ENCODE assay signal across 9 mouse cellular contexts in genomic region chr10:61370273-61370979, GRCm38 (mm10). TPM values are rescaled to one million over a fixed set of nuclear protein-coding genes. Genes with fewer than 3 reads are reported as not detected.
DNase-seq lines count a peak whose midpoint lies in the region; ATAC-seq and TF ChIP-seq lines count a peak whose summit lies in the region.
"Had no signal": no experiment of that assay in that cellular context is flagged by ENCODE, and none has a peak within 500 bp of the region (broad histone marks: within the 10 kb centered on the region; RNA-seq: fewer than 3 reads in every experiment).

No protein-coding gene starts in this region.

- no peak for DNase-seq in midbrain, postnatal 0 days (ENCODE audit: low spot score)
- DNase-seq in right cerebral cortex, postnatal 4 days: no peak
- no peak for DNase-seq in right cerebral cortex, adult 2 months (ENCODE audit: low spot score in 2 of 2)

- no peak overlapping the region for H3K4me2 ChIP-seq in midbrain, postnatal 0 days (ENCODE audit: low read depth, low read length, poor library complexity, severe bottlenecking)
- no peak overlapping the region for H3K4me2 ChIP-seq in midbrain, embryonic 16.5 days (ENCODE audit: low read length)
- H3K4me2 ChIP-seq in heart, embryonic 12.5 days: no peak overlapping the region
- H3K4me2 ChIP-seq in kidney, embryonic 16.5 days (replicated peaks; ENCODE audit: low read depth, low read length): no peak overlapping the region; the same call in 1 of the 2 replicates
- no peak overlapping the region for H3K4me2 ChIP-seq in neural tube, embryonic 12.5 days (replicated peaks)

- H3K27me3 ChIP-seq in midbrain, postnatal 0 days (ENCODE audit: insufficient read depth, low read length): no peaks in the 10 kb centered on the region
- H3K27me3 ChIP-seq in midbrain, embryonic 16.5 days (ENCODE audit: control insufficient read depth, insufficient read depth, low read depth, low read length): no peaks in the 10 kb centered on the region
- no peaks in the 10 kb centered on the region for H3K27me3 ChIP-seq in heart, embryonic 12.5 days (replicated peaks)
- no peaks in the 10 kb centered on the region for H3K27me3 ChIP-seq in kidney, embryonic 16.5 days (ENCODE audit: insufficient read depth, low read length)
- H3K27me3 ChIP-seq in neural tube, embryonic 12.5 days (replicated peaks): no peaks in the 10 kb centered on the region

- no peak for TF ChIP-seq CTCF in midbrain, postnatal 0 days (IDR thresholded peaks at IDR 0.05)

- no peak overlapping the region for H3K4me3 ChIP-seq in midbrain, postnatal 0 days (ENCODE audit: low read depth, low read length)
- no peak overlapping the region for H3K4me3 ChIP-seq in midbrain, embryonic 16.5 days (ENCODE audit: low read depth, low read length)
- H3K4me3 ChIP-seq in heart, embryonic 12.5 days: no peak overlapping the region
- H3K4me3 ChIP-seq in kidney, embryonic 16.5 days (ENCODE audit: low read length): no peak overlapping the region
- no peak overlapping the region for H3K4me3 ChIP-seq in neural tube, embryonic 12.5 days

- H3K9ac ChIP-seq in midbrain, postnatal 0 days (replicated peaks; ENCODE audit: low read length, poor library complexity, severe bottlenecking): no peak overlapping the region
- no peak overlapping the region for H3K9ac ChIP-seq in midbrain, embryonic 16.5 days (ENCODE audit: low read depth, low read length)
- no peak overlapping the region for H3K9ac ChIP-seq in heart, embryonic 12.5 days
- no peak overlapping the region for H3K9ac ChIP-seq in kidney, embryonic 16.5 days (replicated peaks; ENCODE audit: low read length)
- no peak overlapping the region for H3K9ac ChIP-seq in neural tube, embryonic 12.5 days

- no peak for ATAC-seq in midbrain, postnatal 0 days (ENCODE audit: low FRiP score)
- no peak for ATAC-seq in midbrain, embryonic 16.5 days
- ATAC-seq in heart, embryonic 12.5 days (ENCODE audit: insufficient number of reproducible peaks, low FRiP score): peak; percentile 34; the same call in 1 of the 2 replicates
- peak; percentile 36 for ATAC-seq in kidney, embryonic 16.5 days (ENCODE audit: low FRiP score, low TSS enrichment)
- ATAC-seq in neural tube, embryonic 12.5 days (ENCODE audit: low FRiP score, low read depth): no peak
- no peak for ATAC-seq in frontal cortex, adult (ENCODE audit: low TSS enrichment)

- H3K4me1 ChIP-seq in midbrain, postnatal 0 days (ENCODE audit: insufficient read depth, low read length): peaks cover 8% of the 10 kb centered on the region; the same call in 1 of the 2 replicates
- H3K4me1 ChIP-seq in midbrain, embryonic 16.5 days (ENCODE audit: control insufficient read depth, insufficient read depth, low read length): no peaks in the 10 kb centered on the region
- H3K4me1 ChIP-seq in heart, embryonic 12.5 days (replicated peaks): peaks cover 74% of the 10 kb centered on the region
- H3K4me1 ChIP-seq in kidney, embryonic 16.5 days (ENCODE audit: insufficient read depth, low read length): peaks cover 66% of the 10 kb centered on the region
- peaks cover 33% of the 10 kb centered on the region for H3K4me1 ChIP-seq in neural tube, embryonic 12.5 days

- H3K9me3 ChIP-seq in midbrain, postnatal 0 days (ENCODE audit: low read length): no peaks in the 10 kb centered on the region
- H3K9me3 ChIP-seq in midbrain, embryonic 16.5 days (replicated peaks; ENCODE audit: control insufficient read depth, low read length, poor library complexity, severe bottlenecking): no peaks in the 10 kb centered on the region
- H3K9me3 ChIP-seq in heart, embryonic 12.5 days (replicated peaks): no peaks in the 10 kb centered on the region
- no peaks in the 10 kb centered on the region for H3K9me3 ChIP-seq in kidney, embryonic 16.5 days (ENCODE audit: low read length)
- H3K9me3 ChIP-seq in neural tube, embryonic 12.5 days: no peaks in the 10 kb centered on the region

- WGBS in midbrain, postnatal 0 days: 69% methylated on average over 18 of the region's 18 CpGs
- 76% methylated on average over 18 of the region's 18 CpGs for WGBS in midbrain, embryonic 16.5 days
- 59% methylated on average over 18 of the region's 18 CpGs for WGBS in heart, embryonic 12.5 days
- WGBS in kidney, embryonic 16.5 days: 12% methylated on average over 18 of the region's 18 CpGs
- whole genome bisulfite sequencing in neural tube, embryonic 12.5 days: 68% methylated on average over 18 of the region's 18 CpGs

- H3K27ac ChIP-seq in midbrain, postnatal 0 days (ENCODE audit: low read depth, low read length): peak overlapping the region; percentile 34; the same call in 1 of the 2 replicates
- H3K27ac ChIP-seq in midbrain, embryonic 16.5 days (ENCODE audit: low read length): no peak overlapping the region
- H3K27ac ChIP-seq in heart, embryonic 12.5 days (ENCODE audit: poor library complexity, severe bottlenecking): peak overlapping the region; percentile 40
- H3K27ac ChIP-seq in kidney, embryonic 16.5 days (ENCODE audit: low read length): peak overlapping the region; percentile 71
- H3K27ac ChIP-seq in neural tube, embryonic 12.5 days: 0 out of 2 replicates have a peak overlapping the region, but pooled peaks have one; percentile 9

- no peaks in the 10 kb centered on the region for H3K36me3 ChIP-seq in midbrain, postnatal 0 days (ENCODE audit: insufficient read depth, low read length)
- no peaks in the 10 kb centered on the region for H3K36me3 ChIP-seq in midbrain, embryonic 16.5 days (ENCODE audit: control insufficient read depth, insufficient read depth, low read length)
- no peaks in the 10 kb centered on the region for H3K36me3 ChIP-seq in heart, embryonic 12.5 days
- no peaks in the 10 kb centered on the region for H3K36me3 ChIP-seq in kidney, embryonic 16.5 days (ENCODE audit: insufficient read depth, low read length)
- H3K36me3 ChIP-seq in neural tube, embryonic 12.5 days: no peaks in the 10 kb centered on the region

RNA-seq across cellular contexts. Expression of gene Pald1, which starts 12.9 kb away (rescaled TPM):
- total RNA-seq in midbrain, postnatal 0 days (2014; rRNA removed): 25.2 and 27.1 TPM in 2 replicates
- polyA plus RNA-seq in midbrain, postnatal 0 days (2015; fragmentation: Nextera tagmentation; extraction: Ambion mirVana): 16.0 and 16.8 TPM in 2 replicates
- polyA plus RNA-seq in midbrain, embryonic 16.5 days (2015; fragmentation: Nextera tagmentation; extraction: Ambion mirVana): 20.2 and 20.6 TPM in 2 replicates
- 33.9 and 37.4 TPM in 2 replicates for polyA plus RNA-seq in heart, embryonic 12.5 days (2016; fragmentation: Nextera tagmentation; extraction: Ambion mirVana)
- polyA plus RNA-seq in kidney, embryonic 16.5 days (2015; fragmentation: Nextera tagmentation; extraction: Ambion mirVana): 39.5 and 40.2 TPM in 2 replicates
- polyA plus RNA-seq in neural tube, embryonic 12.5 days (2016; fragmentation: Nextera tagmentation; extraction: Ambion mirVana): 32.8 and 34.8 TPM in 2 replicates

RNA-seq across cellular contexts. Expression of gene Nodal, which starts 47.3 kb away (rescaled TPM):
- total RNA-seq in midbrain, postnatal 0 days (2014; rRNA removed): 0.38 and 0.47 TPM in 2 replicates
- polyA plus RNA-seq in midbrain, postnatal 0 days (2015; fragmentation: Nextera tagmentation; extraction: Ambion mirVana): 0.26 and 0.37 TPM in 2 replicates
- 0.30 and 0.48 TPM in 2 replicates for polyA plus RNA-seq in midbrain, embryonic 16.5 days (2015; fragmentation: Nextera tagmentation; extraction: Ambion mirVana)
- not detected in 2 replicates for polyA plus RNA-seq in heart, embryonic 12.5 days (2016; fragmentation: Nextera tagmentation; extraction: Ambion mirVana)
- 0.40 and 0.67 TPM in 2 replicates for polyA plus RNA-seq in kidney, embryonic 16.5 days (2015; fragmentation: Nextera tagmentation; extraction: Ambion mirVana)
- polyA plus RNA-seq in neural tube, embryonic 12.5 days (2016; fragmentation: Nextera tagmentation; extraction: Ambion mirVana): 0.13 TPM in 1 of 2 replicates, not detected in the other
- total RNA-seq: hematopoietic stem cell, adult 5-6 weeks had no signal

Comparison
In these comparisons a context has a peak if more than half of its experiments do, and no peak if none do; other contexts are left out.
1. ATAC-seq: peak in heart, embryonic 12.5 days (single experiment) and kidney, embryonic 16.5 days (single experiment); none in midbrain, postnatal 0 days (single experiment), midbrain, embryonic 16.5 days (single experiment), neural tube, embryonic 12.5 days (single experiment) and frontal cortex, adult (single experiment).